Mouse (Mus musculus) forebrain, embryonic 13.5 days (tissue): ENCODE measurements around the gene Mllt11. TPM values are rescaled to one million over a fixed set of nuclear protein-coding genes. Genes with fewer than 3 reads are reported as not detected.

ENCODE experiments used
- ATAC-seq: fragments of 200-750 bp; cut with Nextera tagmentation; 2 replicates; pipeline ENCODE4 v1.8.0; 2017
- H3K27ac ChIP-seq: fragments of 300-500 bp; sonication (generic); 2 replicates; pipeline ENCODE4 v1.5.1; 2015; ENCODE audit warnings: inconsistent platforms, mild to moderate bottlenecking, moderate library complexity
- H3K27me3 ChIP-seq: fragments of 300-500 bp; sonication (generic); 2 replicates; pipeline ENCODE4 v1.6.1; 2015; ENCODE audit warnings: mild to moderate bottlenecking, inconsistent platforms
- H3K36me3 ChIP-seq: fragments of 300-500 bp; sonication (generic); 2 replicates; pipeline ENCODE4 v1.6.1; 2015; ENCODE audit warnings: mild to moderate bottlenecking, inconsistent platforms; ENCODE audit not compliant: poor library complexity, severe bottlenecking
- H3K4me1 ChIP-seq: fragments of 300-500 bp; sonication (generic); 2 replicates; pipeline ENCODE4 v1.6.1; 2015; ENCODE audit warnings: inconsistent platforms
- H3K4me2 ChIP-seq: fragments of 300-500 bp; sonication (generic); 2 replicates; pipeline ENCODE4 v1.6.1; 2015; ENCODE audit warnings: inconsistent platforms, mild to moderate bottlenecking, moderate library complexity
- H3K4me3 ChIP-seq: fragments of 300-500 bp; sonication (generic); 2 replicates; pipeline ENCODE4 v1.5.1; 2015; ENCODE audit warnings: mild to moderate bottlenecking, inconsistent platforms
- H3K9ac ChIP-seq: fragments of 300-500 bp; sonication (generic); 2 replicates; pipeline ENCODE4 v1.6.1; 2015; ENCODE audit warnings: mild to moderate bottlenecking, inconsistent platforms
- H3K9me3 ChIP-seq: fragments of 300-500 bp; sonication (generic); replicated peaks from 2 replicates; pipeline ENCODE4 v1.6.1; 2016; ENCODE audit warnings: inconsistent platforms
- WGBS: fragments of 180-500 bp; shearing (Covaris S2); methylation state at CpG from one replicate; pipeline ENCODE4 v1.1.7; 2015; 5-methylcytosine and 5-hydroxymethylcytosine counted together
- polyA plus RNA-seq: library from polyadenylated mRNA; unstranded; fragments of >200 nt; fragmentation: Nextera tagmentation; extraction: Ambion mirVana; gene quantifications from 2 replicates; pipeline ENCODE4 v1.2.1, GENCODE M21; 2015

The Mllt11 gene
- polyA plus RNA-seq, 1 experiment from 2014 or later = 191 TPM

- Histone ChIP-seq H3K9ac (no peak overlapping the region), H3K9me3 (no peaks in the 10 kb centered on the region), H3K4me3 (peak overlapping the region; percentile 8; the same call in 1 of the 2 replicates), H3K27me3 (peaks cover 53% of the 10 kb centered on the region), H3K36me3 (peaks cover 48% of the 10 kb centered on the region), H3K4me1 (peaks cover 20% of the 10 kb centered on the region), H3K27ac (no peak overlapping the region), H3K4me2 (peak overlapping the region; percentile 42)
- 3% methylated on average over 16 of the region's 16 CpGs for WGBS
- ATAC-seq = peak; percentile 63
Measured at GRCm38 (mm10) chr3:95174011-95174592, 57.9 kb downstream of the Mllt11 start.

- peak overlapping the region; percentile 8; the same call in 1 of the 2 replicates for H3K4me3 ChIP-seq
- H3K4me1 ChIP-seq = peaks cover 20% of the 10 kb centered on the region
- H3K9me3 ChIP-seq = no peaks in the 10 kb centered on the region
- H3K36me3 ChIP-seq = peaks cover 55% of the 10 kb centered on the region
- ATAC-seq = peak; percentile 44
- H3K27ac ChIP-seq = no peak overlapping the region
- H3K9ac ChIP-seq = peak overlapping the region; percentile 6
- H3K27me3 ChIP-seq = peaks cover 58% of the 10 kb centered on the region
- H3K4me2 ChIP-seq = peak overlapping the region; percentile 42
- 4% methylated on average over 58 of the region's 58 CpGs for WGBS
Measured at GRCm38 (mm10) chr3:95173256-95173949, 58.6 kb downstream of the Mllt11 start.

GRCm38 (mm10) chr3:95172526-95173255 is 59.3 kb downstream of the Mllt11 start:
- H3K9ac ChIP-seq = 0 out of 2 replicates have a peak overlapping the region, but pooled peaks have one; percentile 35
- H3K9me3 ChIP-seq = no peaks in the 10 kb centered on the region
- no peak overlapping the region for H3K27ac ChIP-seq
- peaks cover 62% of the 10 kb centered on the region for H3K36me3 ChIP-seq
- WGBS = 10% methylated on average over 60 of the region's 84 CpGs
- peak overlapping the region; percentile 42; the same call in 1 of the 2 replicates for H3K4me2 ChIP-seq
- peaks cover 58% of the 10 kb centered on the region for H3K27me3 ChIP-seq
- no peak for ATAC-seq
- H3K4me3 ChIP-seq = peak overlapping the region; percentile 8
- H3K4me1 ChIP-seq = peaks cover 20% of the 10 kb centered on the region

- peaks cover 78% of the 10 kb centered on the region for H3K36me3 ChIP-seq
- H3K9ac ChIP-seq = no peak overlapping the region
- no peak overlapping the region for H3K4me3 ChIP-seq
- no peak overlapping the region for H3K27ac ChIP-seq
- H3K9me3 ChIP-seq = no peaks in the 10 kb centered on the region
- peaks cover 20% of the 10 kb centered on the region for H3K4me1 ChIP-seq
- H3K4me2 ChIP-seq = no peak overlapping the region
- no peak for ATAC-seq
- peaks cover 58% of the 10 kb centered on the region for H3K27me3 ChIP-seq
- 82% methylated on average over 6 of the region's 6 CpGs for WGBS
Measured at GRCm38 (mm10) chr3:95171105-95171504, 60.9 kb downstream of the Mllt11 start.

- Histone ChIP-seq H3K9me3 (no peaks in the 10 kb centered on the region), H3K9ac (no peak overlapping the region), H3K27me3 (peaks cover 55% of the 10 kb centered on the region), H3K36me3 (peaks cover 89% of the 10 kb centered on the region), H3K4me1 (peaks cover 20% of the 10 kb centered on the region), H3K27ac (no peak overlapping the region), H3K4me3 (no peak overlapping the region), H3K4me2 (no peak overlapping the region)
- no peak for ATAC-seq
- 89% methylated on average over 10 of the region's 10 CpGs for WGBS
Measured at GRCm38 (mm10) chr3:95169996-95170395, 62.0 kb downstream of the Mllt11 start.

Other genes starting within 250 kb of the Mllt11 start
- 26.6 and 27.8 TPM in 2 replicates for gene Zfp687, start 216.7 kb downstream of the Mllt11 start, polyA plus RNA-seq
- 299 and 311 TPM in 2 replicates for gene Psmd4, start 189.6 kb downstream of the Mllt11 start, polyA plus RNA-seq
- gene Pip5k1a, start 125.2 kb downstream of the Mllt11 start, polyA plus RNA-seq = 20.4 and 20.6 TPM in 2 replicates
- gene Vps72, start 121.1 kb downstream of the Mllt11 start, polyA plus RNA-seq = 266 and 271 TPM in 2 replicates
- gene Tmod4, start 107.7 kb downstream of the Mllt11 start, polyA plus RNA-seq = 0.72 and 0.81 TPM in 2 replicates
- 99.5 and 106 TPM in 2 replicates for gene Scnm1, start 98.2 kb downstream of the Mllt11 start, polyA plus RNA-seq
- gene Lysmd1, start 98.1 kb downstream of the Mllt11 start, polyA plus RNA-seq = 29.6 and 30.8 TPM in 2 replicates
- 1.1 and 1.2 TPM in 2 replicates for gene Tnfaip8l2, start 89.8 kb downstream of the Mllt11 start, polyA plus RNA-seq
- gene Sema6c, start 71.7 kb downstream of the Mllt11 start, polyA plus RNA-seq = 14.1 and 14.6 TPM in 2 replicates
- 7.7 and 8.5 TPM in 2 replicates for gene Gabpb2, start 14.3 kb downstream of the Mllt11 start, polyA plus RNA-seq
- gene Cdc42se1, start 3.4 kb downstream of the Mllt11 start, polyA plus RNA-seq = 92.3 and 96.3 TPM in 2 replicates
- gene Gm128, start 9.4 kb upstream of the Mllt11 start, polyA plus RNA-seq = 0.19 and 0.38 TPM in 2 replicates
- gene Bnipl, start 19.0 kb upstream of the Mllt11 start, polyA plus RNA-seq = not detected in 2 replicates
- 39.6 and 40.0 TPM in 2 replicates for gene Mindy1, start 49.2 kb upstream of the Mllt11 start, polyA plus RNA-seq
- gene Prune1, start 49.9 kb upstream of the Mllt11 start, polyA plus RNA-seq = 28.4 and 32.7 TPM in 2 replicates
- 0.52 and 1.1 TPM in 2 replicates for gene Anxa9, start 75.0 kb upstream of the Mllt11 start, polyA plus RNA-seq
- 98.4 and 103 TPM in 2 replicates for gene Cers2, start 82.6 kb upstream of the Mllt11 start, polyA plus RNA-seq
- 45.4 and 51.8 TPM in 2 replicates for gene Setdb1, start 125.0 kb upstream of the Mllt11 start, polyA plus RNA-seq
- not detected in 2 replicates for gene 4930558C23Rik, start 170.7 kb upstream of the Mllt11 start, polyA plus RNA-seq
- gene Arnt, start 202.2 kb upstream of the Mllt11 start, polyA plus RNA-seq = 24.8 and 28.1 TPM in 2 replicates